Mouse (Mus musculus) forebrain, embryonic 16.5 days (tissue): ENCODE measurements at regions not wholly inside any gene's neighbourhood (a gene's known extent, or its start where the extent isn't known, plus 50 kb on each side); places are given as distances from the start of the nearest gene placed in this dataset.
"Not testable (repeated sequence)": the region's sequence is repeated elsewhere in the genome, so short reads cannot be mapped to it uniquely, and the experiment has no call there.

ENCODE experiments used
- ATAC-seq: fragments of 200-750 bp; cut with Nextera tagmentation; 2 replicates; pipeline ENCODE4 v1.8.0; 2017; ENCODE audit warnings: mild to moderate bottlenecking, moderate library complexity
- H3K27ac ChIP-seq: fragments of 300-500 bp; sonication (generic); 2 replicates; pipeline ENCODE4 v1.5.1; 2014; ENCODE audit warnings: low read length, control low read depth
- H3K27me3 ChIP-seq: fragments of 300-500 bp; sonication (generic); replicated peaks from 2 replicates; pipeline ENCODE4 v1.6.1; 2014; ENCODE audit warnings: low read length; ENCODE audit not compliant: control insufficient read depth, insufficient read depth
- H3K36me3 ChIP-seq: fragments of 300-500 bp; sonication (generic); 2 replicates; pipeline ENCODE4 v1.6.1; 2014; ENCODE audit not compliant: control insufficient read depth, insufficient read depth
- H3K4me1 ChIP-seq: fragments of 300-500 bp; sonication (generic); replicated peaks from 2 replicates; pipeline ENCODE4 v1.6.1; 2014; ENCODE audit warnings: low read length; ENCODE audit not compliant: control insufficient read depth, insufficient read depth
- H3K4me2 ChIP-seq: fragments of 300-500 bp; sonication (generic); 2 replicates; pipeline ENCODE4 v1.6.1; 2014; ENCODE audit warnings: mild to moderate bottlenecking, low read length, control low read depth
- H3K4me3 ChIP-seq: fragments of 300-500 bp; sonication (generic); replicated peaks from 2 replicates; pipeline ENCODE4 v1.5.1; 2014; ENCODE audit warnings: mild to moderate bottlenecking, low read length, control low read depth
- H3K9ac ChIP-seq: fragments of 300-500 bp; sonication (generic); replicated peaks from 2 replicates; pipeline ENCODE4 v1.6.1; 2014; ENCODE audit warnings: low read depth, low read length, control low read depth
- H3K9me3 ChIP-seq: fragments of 300-500 bp; sonication (generic); 2 replicates; pipeline ENCODE4 v1.6.1; 2016; ENCODE audit warnings: low read length; ENCODE audit not compliant: control insufficient read depth
- WGBS: fragments of 180-500 bp; shearing (Covaris S2); extraction: QIAGEN DNeasy Blood & Tissue Kit; methylation state at CpG from one replicate; pipeline ENCODE4 v1.1.7; 2014; 5-methylcytosine and 5-hydroxymethylcytosine counted together

GRCm38 (mm10) chr6:89128141-89128540 is 226.1 kb downstream of the Tpra1 start:
- not testable (repeated sequence) for H3K4me1 ChIP-seq, H3K9me3 ChIP-seq, H3K36me3 ChIP-seq, H3K27ac ChIP-seq, H3K9ac ChIP-seq, ATAC-seq, H3K4me2 ChIP-seq, H3K27me3 ChIP-seq, H3K4me3 ChIP-seq
- WGBS = 64% methylated on average over 5 of the region's 5 CpGs

GRCm38 (mm10) chr6:89140469-89140868 is 222.0 kb downstream of the Plxna1 start:
- no peak for ATAC-seq
- Histone ChIP-seq H3K9me3 (no peaks in the 10 kb centered on the region), H3K4me2 (no peak overlapping the region), H3K27me3 (no peaks in the 10 kb centered on the region), H3K4me3 (no peak overlapping the region), H3K4me1 (no peaks in the 10 kb centered on the region), H3K27ac (no peak overlapping the region), H3K9ac (no peak overlapping the region), H3K36me3 (no peaks in the 10 kb centered on the region)
- WGBS = 74% methylated on average over 3 of the region's 3 CpGs

DNA sequence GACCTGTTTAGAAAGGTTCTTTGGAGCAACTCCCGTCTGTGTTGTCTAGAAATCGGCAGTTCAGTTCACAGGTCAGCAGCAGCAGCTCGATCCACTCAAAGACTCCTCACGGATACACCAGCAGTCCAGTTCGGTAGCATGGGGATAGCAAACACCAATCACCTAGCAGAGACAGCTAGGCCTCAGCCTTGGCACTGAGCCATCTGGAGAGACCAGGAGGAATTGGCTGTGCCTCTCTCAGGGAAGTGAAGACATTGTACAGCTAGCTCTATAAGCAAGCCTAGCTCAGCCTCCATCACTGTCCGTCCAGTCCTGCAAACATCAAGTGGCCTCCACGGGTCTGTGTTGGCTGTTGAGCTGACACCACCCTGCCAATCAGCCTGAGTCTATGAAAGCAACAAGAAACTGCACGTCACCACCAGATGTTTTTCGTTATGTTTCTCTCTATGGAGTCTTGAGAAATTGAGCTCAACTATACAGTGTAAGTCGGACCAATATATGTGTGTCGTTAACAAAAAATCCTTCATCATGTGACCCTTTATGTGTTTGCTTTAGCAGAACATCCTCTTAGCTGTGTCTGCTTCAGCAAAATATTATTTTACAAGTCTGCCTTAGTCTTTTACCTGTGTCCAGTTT is 209.3 kb downstream of the Plxna1 start:
- ATAC-seq = no peak
- WGBS = 81% methylated on average over 11 of the region's 11 CpGs
- Histone ChIP-seq H3K9ac (no peak overlapping the region), H3K4me1 (no peaks in the 10 kb centered on the region), H3K9me3 (no peaks in the 10 kb centered on the region), H3K36me3 (no peaks in the 10 kb centered on the region), H3K27ac (no peak overlapping the region), H3K4me2 (no peak overlapping the region), H3K27me3 (no peaks in the 10 kb centered on the region), H3K4me3 (no peak overlapping the region)

DNA sequence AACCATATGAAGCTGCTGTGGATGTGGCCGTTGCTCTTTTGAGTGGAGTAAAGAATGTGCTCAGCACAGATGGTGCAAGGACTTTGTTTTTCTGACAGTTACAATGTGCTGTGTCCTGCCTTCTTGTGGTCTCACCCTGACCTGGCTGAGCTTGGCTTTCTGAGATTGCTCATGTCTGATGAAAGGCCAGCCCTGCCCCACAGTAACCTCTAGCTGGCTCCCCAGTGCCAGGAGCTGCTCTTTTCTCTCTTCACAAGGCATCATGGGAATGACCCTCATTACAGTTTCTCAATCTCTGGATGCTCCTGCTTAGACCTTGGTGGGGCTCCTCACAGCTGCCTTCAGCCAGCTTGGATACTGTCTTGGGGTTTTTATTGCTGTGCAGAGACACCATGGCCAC is 204.9 kb downstream of the Plxna1 start:
- Histone ChIP-seq H3K4me3 (no peak overlapping the region), H3K27ac (no peak overlapping the region), H3K4me2 (no peak overlapping the region), H3K36me3 (no peaks in the 10 kb centered on the region), H3K4me1 (no peaks in the 10 kb centered on the region), H3K27me3 (no peaks in the 10 kb centered on the region), H3K9ac (no peak overlapping the region), H3K9me3 (no peaks in the 10 kb centered on the region)
- no peak for ATAC-seq
- WGBS = 85% methylated on average over 1 of the region's 1 CpGs

GRCm38 (mm10) chr6:89160051-89160450 is 202.4 kb downstream of the Plxna1 start:
- Histone ChIP-seq H3K27ac (no peak overlapping the region), H3K36me3 (no peaks in the 10 kb centered on the region), H3K4me2 (no peak overlapping the region), H3K4me3 (no peak overlapping the region), H3K27me3 (no peaks in the 10 kb centered on the region), H3K9ac (no peak overlapping the region), H3K9me3 (no peaks in the 10 kb centered on the region), H3K4me1 (no peaks in the 10 kb centered on the region)
- WGBS = 35% methylated on average over 7 of the region's 7 CpGs
- ATAC-seq = no peak

GRCm38 (mm10) chr6:89161746-89162145 is 200.7 kb downstream of the Plxna1 start:
- H3K4me2 ChIP-seq = no peak overlapping the region
- no peaks in the 10 kb centered on the region for H3K27me3 ChIP-seq
- 0 out of 2 replicates have a peak, but pooled peaks cover 4% of the 10 kb centered on the region for H3K9me3 ChIP-seq
- 86% methylated on average over 1 of the region's 1 CpGs for WGBS
- ATAC-seq = no peak
- no peak overlapping the region for H3K27ac ChIP-seq
- H3K4me1 ChIP-seq = no peaks in the 10 kb centered on the region
- no peak overlapping the region for H3K4me3 ChIP-seq
- H3K9ac ChIP-seq = no peak overlapping the region
- no peaks in the 10 kb centered on the region for H3K36me3 ChIP-seq

- Histone ChIP-seq H3K27ac (no peak overlapping the region), H3K9ac (no peak overlapping the region), H3K36me3 (no peaks in the 10 kb centered on the region), H3K4me1 (no peaks in the 10 kb centered on the region), H3K4me2 (no peak overlapping the region), H3K9me3 (0 out of 2 replicates have a peak, but pooled peaks cover 5% of the 10 kb centered on the region), H3K27me3 (no peaks in the 10 kb centered on the region), H3K4me3 (no peak overlapping the region)
- ATAC-seq = no peak
- 89% methylated on average over 2 of the region's 2 CpGs for WGBS
Observed at GRCm38 (mm10) chr6:89169520-89169919, 192.9 kb downstream of the Plxna1 start.

GRCm38 (mm10) chr6:89184920-89185319 is 177.5 kb downstream of the Plxna1 start:
- not testable (repeated sequence) for H3K36me3 ChIP-seq, H3K27me3 ChIP-seq, H3K9me3 ChIP-seq, H3K9ac ChIP-seq, H3K4me3 ChIP-seq, H3K4me1 ChIP-seq, H3K4me2 ChIP-seq, ATAC-seq, H3K27ac ChIP-seq
- no CpG with 5 or more reads among the region's 7 CpGs for WGBS

DNA sequence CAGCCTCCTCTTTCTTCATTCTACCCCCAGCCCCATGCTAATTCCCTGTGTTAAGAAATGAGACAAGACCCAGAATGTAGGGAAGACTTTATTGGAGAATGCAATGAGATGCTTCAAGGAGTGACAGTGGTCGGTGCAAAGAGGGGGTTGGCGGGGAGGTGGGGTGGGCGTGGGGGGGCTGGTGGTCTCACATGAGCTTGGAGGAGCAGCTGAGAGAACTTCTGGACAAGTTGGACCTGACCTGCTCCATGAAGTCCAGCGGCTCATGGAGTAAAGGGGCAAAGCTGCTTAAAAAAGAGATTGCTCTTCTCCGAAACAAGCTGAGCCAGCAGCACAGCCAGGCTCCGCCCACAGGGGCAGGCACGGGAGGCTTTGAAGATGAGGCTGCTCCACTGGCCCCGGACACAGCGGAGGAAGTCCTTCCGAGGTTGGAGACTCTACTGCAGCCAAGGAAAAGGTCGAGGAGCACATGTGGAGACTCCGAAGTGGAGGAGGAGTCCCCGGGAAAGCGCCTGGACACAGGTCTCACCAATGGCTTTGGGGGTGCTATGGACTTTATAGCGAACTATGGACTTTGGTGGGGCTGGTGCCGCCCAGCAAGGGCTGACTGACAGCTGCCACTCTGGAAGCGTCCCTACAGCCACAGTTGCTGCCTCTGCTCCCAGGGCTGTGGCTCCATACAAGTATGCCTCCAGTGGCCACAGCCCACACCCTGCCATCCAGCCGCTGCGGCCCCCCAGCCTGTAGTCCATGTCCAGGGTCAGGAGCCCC is 161.7 kb downstream of the Plxna1 start:
- not testable (repeated sequence) for ATAC-seq, H3K4me1 ChIP-seq, H3K9me3 ChIP-seq, H3K27ac ChIP-seq, H3K9ac ChIP-seq, H3K27me3 ChIP-seq, H3K36me3 ChIP-seq
- peak overlapping the region; percentile 35 for H3K4me2 ChIP-seq
- peak overlapping the region; percentile 19 for H3K4me3 ChIP-seq
- 10% methylated on average over 18 of the region's 19 CpGs for WGBS
